Mouse (Mus musculus) heart, embryonic 13.5 days (tissue): ENCODE measurements around the gene Pbx1. TPM values are rescaled to one million over a fixed set of nuclear protein-coding genes. Genes with fewer than 3 reads are reported as not detected.

ENCODE experiments used
- ATAC-seq: fragments of 200-750 bp; cut with Nextera tagmentation; 2 replicates; pipeline ENCODE4 v1.8.0; 2017; ENCODE audit warnings: moderate TSS enrichment; ENCODE audit not compliant: insufficient number of reproducible peaks, low FRiP score, low TSS enrichment; ENCODE audit errors: extremely low read depth
- H3K27ac ChIP-seq: fragments of 300-500 bp; sonication (generic); replicated peaks from 2 replicates; pipeline ENCODE4 v1.5.1; 2015; ENCODE audit warnings: moderate library complexity, mild to moderate bottlenecking, inconsistent platforms
- H3K27me3 ChIP-seq: fragments of 300-500 bp; sonication (generic); replicated peaks from 2 replicates; pipeline ENCODE4 v1.6.1; 2015; ENCODE audit warnings: mild to moderate bottlenecking, inconsistent platforms
- H3K36me3 ChIP-seq: fragments of 300-500 bp; sonication (generic); 2 replicates; pipeline ENCODE4 v1.6.1; 2015; ENCODE audit warnings: mild to moderate bottlenecking, inconsistent platforms
- H3K4me1 ChIP-seq: fragments of 300-500 bp; sonication (generic); 2 replicates; pipeline ENCODE4 v1.6.1; 2015; ENCODE audit warnings: inconsistent platforms
- H3K4me2 ChIP-seq: fragments of 300-500 bp; sonication (generic); 2 replicates; pipeline ENCODE4 v1.6.1; 2015; ENCODE audit warnings: inconsistent platforms, mild to moderate bottlenecking, moderate library complexity
- H3K4me3 ChIP-seq: fragments of 300-500 bp; sonication (generic); 2 replicates; pipeline ENCODE4 v1.5.1; 2015; ENCODE audit warnings: moderate library complexity, mild to moderate bottlenecking, inconsistent platforms
- H3K9ac ChIP-seq: fragments of 300-500 bp; sonication (generic); 2 replicates; pipeline ENCODE4 v1.6.1; 2015; ENCODE audit warnings: inconsistent platforms, mild to moderate bottlenecking, moderate library complexity
- H3K9me3 ChIP-seq: fragments of 300-500 bp; sonication (generic); 2 replicates; pipeline ENCODE4 v1.6.1; 2016; ENCODE audit warnings: inconsistent platforms
- WGBS: fragments of 180-500 bp; shearing (Covaris S2); methylation state at CpG from one replicate; pipeline ENCODE4 v1.1.7; 2015; ENCODE audit warnings: mixed read lengths; 5-methylcytosine and 5-hydroxymethylcytosine counted together
- polyA plus RNA-seq: library from polyadenylated mRNA; unstranded; fragments of >200 nt; fragmentation: Nextera tagmentation; extraction: Ambion mirVana; gene quantifications from 2 replicates; pipeline ENCODE4 v1.2.1, GENCODE M21; 2015

Gene Pbx1
- polyA plus RNA-seq, 1 experiment from 2014 or later = 23.2 TPM

GRCm38 (mm10) chr1:168319695-168320094, 112.4 kb downstream of the Pbx1 start:
- no peak for ATAC-seq
- 73% methylated on average over 5 of the region's 5 CpGs for WGBS

GRCm38 (mm10) chr1:168318899-168319469, 113.1 kb downstream of the Pbx1 start:
- 64% methylated on average over 13 of the region's 13 CpGs for WGBS
- Histone ChIP-seq H3K4me1 (peaks cover 62% of the 10 kb centered on the region), H3K4me3 (no peak overlapping the region), H3K27me3 (no peaks in the 10 kb centered on the region), H3K9me3 (no peaks in the 10 kb centered on the region), H3K9ac (0 out of 2 replicates have a peak overlapping the region, but pooled peaks have one; percentile 10), H3K27ac (no peak overlapping the region), H3K36me3 (0 out of 2 replicates have a peak, but pooled peaks cover 8% of the 10 kb centered on the region), H3K4me2 (no peak overlapping the region)
- ATAC-seq = no peak

More at GRCm38 (mm10) chr1:168319695-168320094, 112.4 kb downstream of the Pbx1 start:
- no peaks in the 10 kb centered on the region for H3K9me3 ChIP-seq
- peaks cover 62% of the 10 kb centered on the region for H3K4me1 ChIP-seq
- H3K27ac ChIP-seq = no peak overlapping the region
- H3K27me3 ChIP-seq = no peaks in the 10 kb centered on the region
- no peak overlapping the region for H3K4me3 ChIP-seq
- 0 out of 2 replicates have a peak, but pooled peaks cover 8% of the 10 kb centered on the region for H3K36me3 ChIP-seq
- no peak overlapping the region for H3K9ac ChIP-seq
- no peak overlapping the region for H3K4me2 ChIP-seq

- peaks cover 69% of the 10 kb centered on the region for H3K4me1 ChIP-seq
- peaks cover 7% of the 10 kb centered on the region; the same call in 1 of the 2 replicates for H3K36me3 ChIP-seq
- H3K27ac ChIP-seq = no peak overlapping the region
- H3K9me3 ChIP-seq = no peaks in the 10 kb centered on the region
- no peak for ATAC-seq
- no peaks in the 10 kb centered on the region for H3K27me3 ChIP-seq
- H3K9ac ChIP-seq = no peak overlapping the region
- H3K4me3 ChIP-seq = no peak overlapping the region
- no peak overlapping the region for H3K4me2 ChIP-seq
Measured at GRCm38 (mm10) chr1:168313772-168314171, 118.3 kb downstream of the Pbx1 start.

- H3K27ac ChIP-seq = no peak overlapping the region; the same call in 1 of the 2 replicates
- H3K9ac ChIP-seq = no peak overlapping the region
- no peaks in the 10 kb centered on the region for H3K9me3 ChIP-seq
- WGBS = 64% methylated on average over 7 of the region's 7 CpGs
- peak; percentile 52; the same call in 1 of the 2 replicates for ATAC-seq
- no peaks in the 10 kb centered on the region for H3K27me3 ChIP-seq
- H3K4me2 ChIP-seq = no peak overlapping the region
- H3K4me3 ChIP-seq = no peak overlapping the region
- peaks cover 7% of the 10 kb centered on the region; the same call in 1 of the 2 replicates for H3K36me3 ChIP-seq
- H3K4me1 ChIP-seq = peaks cover 73% of the 10 kb centered on the region
Measured at GRCm38 (mm10) chr1:168312710-168313447, 119.2 kb downstream of the Pbx1 start.

GRCm38 (mm10) chr1:168309101-168309521, 123.0 kb downstream of the Pbx1 start:
- no peaks in the 10 kb centered on the region for H3K9me3 ChIP-seq
- H3K4me3 ChIP-seq = no peak overlapping the region
- 51% methylated on average over 8 of the region's 8 CpGs for WGBS
- peaks cover 5% of the 10 kb centered on the region; the same call in 1 of the 2 replicates for H3K36me3 ChIP-seq
- H3K4me2 ChIP-seq = peak overlapping the region; percentile 23
- ATAC-seq = no peak
- H3K27ac ChIP-seq = peak overlapping the region; percentile 52
- H3K4me1 ChIP-seq = peaks cover 83% of the 10 kb centered on the region
- no peak overlapping the region for H3K9ac ChIP-seq
- H3K27me3 ChIP-seq = no peaks in the 10 kb centered on the region

- peak overlapping the region; percentile 52; the same call in 1 of the 2 replicates for H3K27ac ChIP-seq
- no peak overlapping the region for H3K9ac ChIP-seq
- ATAC-seq = no peak
- H3K4me1 ChIP-seq = peaks cover 84% of the 10 kb centered on the region
- H3K27me3 ChIP-seq = no peaks in the 10 kb centered on the region
- 45% methylated on average over 14 of the region's 14 CpGs for WGBS
- no peak overlapping the region for H3K4me3 ChIP-seq
- H3K4me2 ChIP-seq = 0 out of 2 replicates have a peak overlapping the region, but pooled peaks have one; percentile 1
- peaks cover 5% of the 10 kb centered on the region; the same call in 1 of the 2 replicates for H3K36me3 ChIP-seq
- no peaks in the 10 kb centered on the region for H3K9me3 ChIP-seq
Measured at GRCm38 (mm10) chr1:168307275-168308182, 124.5 kb downstream of the Pbx1 start.

GRCm38 (mm10) chr1:168300505-168300904, 131.6 kb downstream of the Pbx1 start:
- no peak overlapping the region for H3K27ac ChIP-seq
- H3K36me3 ChIP-seq = peaks cover 10% of the 10 kb centered on the region; the same call in 1 of the 2 replicates
- no peak overlapping the region for H3K4me2 ChIP-seq
- no peaks in the 10 kb centered on the region for H3K27me3 ChIP-seq
- WGBS = 74% methylated on average over 6 of the region's 6 CpGs
- H3K4me3 ChIP-seq = no peak overlapping the region
- no peak for ATAC-seq
- no peak overlapping the region for H3K9ac ChIP-seq
- H3K4me1 ChIP-seq = peaks cover 67% of the 10 kb centered on the region
- H3K9me3 ChIP-seq = no peaks in the 10 kb centered on the region

- 66% methylated on average over 12 of the region's 12 CpGs for WGBS
Measured at GRCm38 (mm10) chr1:168299928-168300365, 132.1 kb downstream of the Pbx1 start.

GRCm38 (mm10) chr1:168299181-168299580, 132.9 kb downstream of the Pbx1 start:
- no peak for ATAC-seq

More at GRCm38 (mm10) chr1:168299928-168300365, 132.1 kb downstream of the Pbx1 start:
- H3K27me3 ChIP-seq = no peaks in the 10 kb centered on the region
- H3K4me3 ChIP-seq = no peak overlapping the region
- no peak overlapping the region for H3K9ac ChIP-seq
- ATAC-seq = no peak
- H3K9me3 ChIP-seq = no peaks in the 10 kb centered on the region
- H3K4me1 ChIP-seq = peaks cover 61% of the 10 kb centered on the region
- H3K4me2 ChIP-seq = no peak overlapping the region
- H3K36me3 ChIP-seq = peaks cover 10% of the 10 kb centered on the region; the same call in 1 of the 2 replicates
- H3K27ac ChIP-seq = 0 out of 2 replicates have a peak overlapping the region, but pooled peaks have one; percentile 24

GRCm38 (mm10) chr1:168296290-168296689, 135.8 kb downstream of the Pbx1 start:
- H3K9me3 ChIP-seq = no peaks in the 10 kb centered on the region
- H3K9ac ChIP-seq = no peak overlapping the region
- no peaks in the 10 kb centered on the region for H3K27me3 ChIP-seq
- H3K36me3 ChIP-seq = peaks cover 20% of the 10 kb centered on the region
- WGBS = 66% methylated on average over 2 of the region's 2 CpGs
- no peak overlapping the region for H3K4me2 ChIP-seq
- peaks cover 55% of the 10 kb centered on the region for H3K4me1 ChIP-seq
- ATAC-seq = no peak
- H3K27ac ChIP-seq = no peak overlapping the region
- no peak overlapping the region for H3K4me3 ChIP-seq

More at GRCm38 (mm10) chr1:168299181-168299580, 132.9 kb downstream of the Pbx1 start:
- Histone ChIP-seq H3K4me2 (no peak overlapping the region), H3K4me3 (no peak overlapping the region), H3K27me3 (no peaks in the 10 kb centered on the region), H3K4me1 (peaks cover 60% of the 10 kb centered on the region), H3K9me3 (no peaks in the 10 kb centered on the region), H3K27ac (0 out of 2 replicates have a peak overlapping the region, but pooled peaks have one; percentile 24), H3K9ac (no peak overlapping the region), H3K36me3 (peaks cover 10% of the 10 kb centered on the region; the same call in 1 of the 2 replicates)
- WGBS = 64% methylated on average over 8 of the region's 8 CpGs
